Mouse (Mus musculus): ENCODE measurements at regions not wholly inside any gene's neighbourhood (a gene's known extent, or its start where the extent isn't known, plus 50 kb on each side); places are given as distances from the start of the nearest gene placed in this dataset.
"Not testable (repeated sequence)": the region's sequence is repeated elsewhere in the genome, so short reads cannot be mapped to it uniquely, and the experiment has no call there.

- DNase-seq (ENCODE audit: low read depth, low spot score): no peak
Measured at GRCm38 (mm10) chr10:34667203-34667602, 184.0 kb downstream of the Frk start.

- no peak for DNase-seq (ENCODE audit: low read depth, low spot score)
Measured at GRCm38 (mm10) chr10:34667735-34668439, 184.7 kb downstream of the Frk start.

- no peak for DNase-seq (ENCODE audit: low read depth, low spot score)
Measured at GRCm38 (mm10) chr10:34671791-34672190, 188.6 kb downstream of the Frk start.

DNA sequence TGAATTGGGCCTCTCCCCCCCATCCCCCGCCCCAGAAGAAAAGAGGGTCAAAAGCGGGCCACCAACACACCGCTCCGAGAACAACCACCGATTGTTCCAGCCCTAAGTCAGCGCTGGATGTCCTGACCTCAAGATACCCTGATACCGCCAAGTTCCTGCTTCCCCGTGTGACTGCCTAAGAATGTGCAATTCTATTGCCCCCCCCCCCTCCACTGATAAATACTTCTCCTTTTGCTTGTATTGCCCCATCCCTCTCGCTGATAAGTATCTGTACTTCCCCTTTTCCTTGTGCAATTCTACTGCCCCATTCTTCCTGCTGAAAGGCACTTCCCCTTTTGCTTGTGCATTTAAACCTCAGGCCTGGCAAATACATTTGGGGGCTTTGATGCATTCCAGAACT, 216.2 kb downstream of the Frk start:
- DNase-seq (ENCODE audit: low read depth, low spot score): not testable (repeated sequence)

GRCm38 (mm10) chr10:34701956-34702355, 218.8 kb downstream of the Frk start:
- no peak for DNase-seq (ENCODE audit: low read depth, low spot score)

DNA sequence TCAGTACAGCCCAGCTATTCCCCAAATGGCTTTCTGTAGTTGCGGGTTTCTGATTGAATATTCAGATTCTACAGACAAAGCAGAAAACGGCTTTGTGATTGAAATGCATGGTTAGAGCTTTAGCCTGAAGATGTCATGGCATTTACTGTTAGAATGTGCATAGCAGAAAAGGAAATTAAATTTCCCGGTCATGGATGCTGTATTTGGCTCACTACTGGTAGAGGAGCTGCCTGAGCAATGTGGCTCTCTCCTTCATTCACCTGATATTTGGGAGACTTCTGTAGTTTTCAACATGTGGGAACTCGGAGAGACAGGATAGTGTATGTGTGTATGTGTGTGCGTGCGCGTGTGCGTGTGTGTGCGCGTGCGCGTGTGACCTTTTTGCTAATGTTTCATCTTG, 222.2 kb downstream of the Frk start:
- DNase-seq (ENCODE audit: low read depth, low spot score): no peak

DNA sequence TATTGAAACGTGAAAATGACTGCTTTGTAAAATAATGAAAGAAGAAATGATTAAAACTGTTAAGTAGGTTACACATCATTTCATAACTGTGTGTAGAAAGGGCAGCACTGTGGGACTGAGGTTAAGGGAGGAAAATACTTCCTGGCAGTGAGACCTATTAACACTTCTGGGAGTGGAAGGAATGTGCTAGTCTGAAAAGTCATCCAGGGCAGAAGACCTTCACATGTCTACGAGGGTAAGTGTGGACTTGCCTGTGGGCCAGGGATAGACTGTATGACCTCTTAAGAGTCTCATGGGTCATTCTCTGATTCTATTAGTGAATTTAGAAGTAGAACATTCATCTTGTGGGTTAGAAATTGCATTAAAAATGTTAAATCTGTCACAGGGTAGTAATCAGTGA, 248.1 kb downstream of the Frk start:
- DNase-seq (ENCODE audit: low read depth, low spot score): no peak

DNA sequence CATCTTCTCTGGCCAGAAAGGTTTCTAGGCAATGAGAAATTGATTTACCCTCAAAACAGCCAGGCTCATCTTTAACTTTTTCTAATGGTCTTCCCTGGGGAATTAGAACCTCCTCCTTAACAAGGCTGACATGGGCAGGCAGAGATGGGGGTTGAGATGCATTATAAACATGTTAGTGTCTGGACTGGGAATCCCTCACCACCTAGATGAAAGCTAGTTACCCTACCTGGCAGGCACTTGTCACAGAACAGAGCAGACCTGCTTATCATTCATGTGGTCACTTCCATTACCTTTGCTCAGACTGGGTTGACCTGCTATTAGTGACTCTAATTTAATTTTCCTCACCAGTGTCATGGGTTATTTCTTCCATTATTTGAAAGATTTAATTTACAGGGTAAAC, 279.2 kb downstream of the Frk start:
- DNase-seq (ENCODE audit: low read depth, low spot score): no peak

DNA sequence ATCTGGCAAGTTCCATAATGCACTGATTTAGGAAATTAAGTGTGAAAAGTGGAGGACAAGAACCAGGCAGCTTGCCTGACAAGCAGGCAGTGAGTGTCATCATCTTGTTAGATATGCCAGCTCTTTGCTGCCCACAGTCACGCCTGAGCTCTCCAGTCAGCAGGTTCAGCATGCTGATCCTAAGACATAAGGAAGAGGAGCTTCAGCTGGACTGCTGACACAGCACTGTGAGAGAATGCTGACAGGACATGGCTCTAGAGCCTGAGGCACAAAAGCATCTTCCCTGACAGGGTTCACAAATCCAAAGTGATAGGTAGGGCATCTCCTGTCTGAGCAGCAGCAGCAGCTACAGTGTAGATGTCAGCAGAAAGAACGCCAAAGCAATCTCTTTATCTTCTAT, 308.9 kb downstream of the Frk start:
- DNase-seq (ENCODE audit: low read depth, low spot score): no peak

DNA sequence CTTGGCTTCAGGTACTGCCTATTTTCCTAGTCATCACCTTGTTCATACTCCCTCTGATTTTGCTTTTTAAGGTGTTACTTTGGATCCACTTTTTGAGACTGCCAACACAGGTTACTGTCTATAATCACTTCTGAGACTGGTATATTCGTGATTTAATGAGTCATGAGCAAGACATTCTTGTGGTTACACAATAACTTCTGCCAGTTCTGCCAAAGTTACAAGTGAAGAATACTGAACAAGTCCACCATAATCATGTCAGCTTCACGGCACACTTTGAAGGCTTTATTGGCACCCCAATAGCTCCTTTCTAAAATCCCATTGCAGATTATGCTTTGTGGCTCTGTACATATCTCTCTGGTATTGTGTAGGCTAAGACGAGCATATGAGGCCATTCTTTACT, 327.9 kb downstream of the Frk start:
- DNase-seq (ENCODE audit: low read depth, low spot score): peak; percentile 55

- no peak for DNase-seq (ENCODE audit: low read depth, low spot score)
Measured at GRCm38 (mm10) chr10:34824121-34824520, 340.9 kb downstream of the Frk start.

DNA sequence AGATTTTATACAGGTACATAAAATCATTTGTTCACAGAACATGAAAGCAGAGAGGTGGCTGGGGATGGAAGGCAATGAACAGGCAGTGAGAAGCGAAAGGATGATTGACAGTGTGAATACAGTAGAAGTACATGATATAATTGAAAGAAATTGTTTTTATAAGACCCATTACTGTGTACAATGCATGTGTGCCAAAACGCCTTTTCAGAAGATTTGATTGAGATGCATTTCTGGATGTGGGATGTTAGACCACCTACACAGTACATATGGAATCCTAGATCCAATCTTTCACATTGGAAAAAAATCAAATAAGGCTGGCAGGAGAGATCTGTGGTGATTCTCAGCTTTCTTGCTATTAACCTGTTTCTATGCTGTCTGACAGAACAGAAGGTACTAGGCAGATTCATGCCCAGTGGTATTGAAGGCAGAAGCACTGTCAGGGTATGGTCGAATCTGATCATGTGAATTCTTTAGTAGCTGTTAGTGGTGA, 358.9 kb downstream of the Frk start:
- no peak for DNase-seq (ENCODE audit: low read depth, low spot score)

DNA sequence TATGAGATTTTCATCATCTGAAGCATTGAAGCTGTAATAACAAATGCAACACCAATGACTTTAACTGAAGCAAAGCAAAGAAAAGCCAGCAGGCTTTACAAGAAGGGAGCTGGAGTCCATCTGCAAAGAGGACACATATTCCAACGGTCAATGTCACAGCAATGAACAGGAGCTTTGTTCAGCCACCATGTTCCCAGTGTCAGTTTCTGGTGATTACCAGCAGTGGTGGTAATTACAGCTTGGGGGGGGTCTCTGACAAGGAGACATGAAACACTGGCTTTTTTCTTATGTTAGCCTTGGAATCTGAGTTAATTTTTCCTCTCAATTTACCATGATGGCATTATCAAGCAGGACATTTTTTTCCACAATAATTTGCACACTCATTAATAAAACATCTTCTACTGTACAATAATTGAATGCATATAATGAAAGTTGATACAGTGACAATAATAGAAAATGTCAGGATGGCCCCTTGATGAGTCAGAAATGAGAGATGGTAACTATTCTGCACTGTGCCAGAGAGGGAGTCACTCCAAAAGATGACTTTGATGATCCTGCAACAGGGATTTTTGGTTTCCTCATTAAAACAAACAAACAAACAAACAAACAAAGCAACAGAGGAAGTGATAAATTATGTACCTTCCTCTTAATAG, 373.4 kb downstream of the Frk start:
- DNase-seq (ENCODE audit: low read depth, low spot score): no peak

DNA sequence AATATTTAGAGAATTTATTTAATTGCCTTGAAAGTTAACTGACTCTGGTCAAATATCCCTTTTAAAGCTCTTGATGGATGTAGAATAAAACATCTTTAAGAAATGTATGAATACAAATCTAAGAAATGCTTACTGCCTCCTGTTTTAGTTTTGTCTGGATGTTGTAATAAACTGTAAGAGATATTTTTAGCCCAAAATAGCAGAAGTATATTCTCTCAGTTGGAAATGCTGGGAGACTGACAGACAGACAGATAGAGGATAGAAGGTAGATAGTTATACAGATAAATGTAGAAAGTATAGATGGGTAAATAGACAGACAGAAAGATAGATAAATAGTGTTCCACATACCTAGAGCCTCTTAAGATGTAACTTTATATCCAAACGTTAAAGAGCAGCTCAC, 379.5 kb downstream of the Frk start:
- DNase-seq (ENCODE audit: low read depth, low spot score): no peak

DNA sequence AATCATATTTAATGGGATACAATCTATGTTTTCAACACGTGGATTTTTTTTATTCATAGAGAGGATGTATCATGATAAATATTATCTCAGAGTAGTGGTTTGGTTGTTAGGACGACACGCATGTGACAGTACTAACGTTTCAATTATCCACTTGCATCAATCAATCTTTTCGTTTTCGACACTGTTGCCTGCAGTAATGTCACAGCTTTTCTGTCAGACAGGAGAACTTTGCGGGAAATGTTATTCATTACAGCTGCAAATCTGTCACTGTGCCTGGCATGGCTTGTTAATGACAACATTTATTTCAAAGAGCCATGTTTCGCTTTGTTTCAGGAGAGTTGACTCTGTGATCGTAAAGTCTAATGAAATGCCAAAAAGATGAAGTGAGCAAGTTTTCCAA, 388.7 kb downstream of the Frk start:
- DNase-seq (ENCODE audit: low read depth, low spot score): no peak

DNA sequence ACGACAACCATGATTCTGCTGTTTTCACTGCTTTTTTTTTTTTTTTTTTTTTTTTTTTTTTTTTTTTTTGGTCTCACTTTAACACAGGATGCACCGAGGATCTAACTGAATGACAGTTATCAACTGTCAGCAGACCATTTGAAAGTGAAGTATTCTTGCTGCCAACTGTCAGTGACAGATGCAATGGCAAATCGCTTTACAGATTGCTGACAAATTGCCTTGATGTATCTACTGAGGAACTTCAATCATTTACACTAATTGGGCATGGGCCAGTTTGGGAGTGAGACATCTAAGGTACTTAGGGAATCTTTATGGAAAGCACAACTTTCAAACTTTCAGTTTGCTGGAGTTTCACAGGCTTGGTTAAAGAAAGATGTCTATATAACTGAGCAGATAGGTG, 395.3 kb downstream of the Frk start:
- no peak for DNase-seq (ENCODE audit: low read depth, low spot score)

DNA sequence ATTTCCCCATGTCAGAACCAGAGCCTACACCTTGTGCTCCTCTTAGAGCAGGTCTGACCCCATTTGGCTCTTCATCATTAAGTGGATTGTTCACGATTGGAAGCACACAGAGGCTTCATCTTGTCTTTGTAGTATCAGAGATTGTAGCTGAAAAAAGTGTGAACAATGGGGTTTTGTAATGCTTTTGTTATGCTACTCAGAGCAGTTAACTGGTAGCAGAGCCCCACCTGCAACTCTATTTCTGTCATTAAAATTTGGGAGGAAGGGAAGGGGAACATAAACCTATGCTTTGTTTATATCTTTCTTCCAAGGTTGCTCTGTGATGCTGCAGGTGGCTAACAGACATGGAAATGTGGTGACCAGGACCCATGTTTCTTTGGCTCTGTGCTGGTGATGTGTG, 404.4 kb downstream of the Frk start:
- no peak for DNase-seq (ENCODE audit: low read depth, low spot score)

- peak; percentile 29 for DNase-seq (ENCODE audit: low read depth, low spot score)
Measured at GRCm38 (mm10) chr10:34904274-34904673, 421.1 kb downstream of the Frk start.

- DNase-seq (ENCODE audit: low read depth, low spot score): peak; percentile 23
Measured at GRCm38 (mm10) chr10:34904692-34905091, 421.5 kb downstream of the Frk start.

- DNase-seq (ENCODE audit: low read depth, low spot score): no peak
Measured at GRCm38 (mm10) chr10:34912153-34912723, 429.0 kb downstream of the Frk start.

Data from 3T3-L1 (cell line).